In genomic region chr13:74854338-74855047, GRCm38 (mm10) we compare ENCODE assay signal across 8 mouse cellular contexts. TPM values are rescaled to one million over a fixed set of nuclear protein-coding genes. Genes with fewer than 3 reads are reported as not detected.
DNase-seq lines count a peak whose midpoint lies in the region; ATAC-seq lines count a peak whose summit lies in the region.

No protein-coding gene starts in this region.

- no peak overlapping the region for H3K9ac ChIP-seq in hindbrain, embryonic 16.5 days (ENCODE audit: low read depth, low read length)

- no peak overlapping the region for H3K27ac ChIP-seq in hindbrain, embryonic 16.5 days (ENCODE audit: low read depth, low read length)

- no peaks in the 10 kb centered on the region for H3K27me3 ChIP-seq in hindbrain, embryonic 16.5 days (replicated peaks; ENCODE audit: control insufficient read depth, insufficient read depth, low read length)

- no peak overlapping the region for H3K4me2 ChIP-seq in hindbrain, embryonic 16.5 days (ENCODE audit: low read length)

- H3K4me3 ChIP-seq in hindbrain, embryonic 16.5 days (ENCODE audit: low read length): no peak overlapping the region

- peak; percentile 88 for ATAC-seq in hindbrain, embryonic 16.5 days

- 6% methylated on average over 3 of the region's 3 CpGs for WGBS in hindbrain, embryonic 16.5 days

- H3K4me1 ChIP-seq in hindbrain, embryonic 16.5 days (ENCODE audit: control insufficient read depth, insufficient read depth, low read depth, low read length): no peaks in the 10 kb centered on the region

- no peaks in the 10 kb centered on the region for H3K9me3 ChIP-seq in hindbrain, embryonic 16.5 days (ENCODE audit: control insufficient read depth, low read length)

- DNase-seq in NIH3T3 (ENCODE audit: low read depth): peak; percentile 87
- peak; percentile 23 for DNase-seq in cerebellum, adult 8-10 months
- peak; percentile 18 to 61 for DNase-seq in frontal cortex, postnatal 10 days (ENCODE audit: low spot score in 2 of 2)
- DNase-seq in layer of hippocampus, postnatal 36 days: peak; percentile 44 to 59
- DNase-seq in lung, postnatal 4 days: peak; percentile 48 to 78
- peak; percentile 25 for DNase-seq in retina, postnatal 7 days (ENCODE audit: low read depth, low spot score)
- DNase-seq in thymus, postnatal 4 days: peak; percentile 84

- no peaks in the 10 kb centered on the region for H3K36me3 ChIP-seq in hindbrain, embryonic 16.5 days (ENCODE audit: control insufficient read depth, insufficient read depth, low read length)

RNA-seq across cellular contexts. Expression of gene Cast, which starts 45.9 kb away (rescaled TPM):
- polyA plus RNA-seq in hindbrain, embryonic 16.5 days (2015; fragmentation: Nextera tagmentation; extraction: Ambion mirVana): 6.9 and 10.4 TPM in 2 replicates
- total RNA-seq in layer of hippocampus, postnatal 36 days (2021): 1 to 10 TPM; 4.6 to 5.0 TPM

Comparison
In these comparisons a context has a peak if more than half of its experiments do, and no peak if none do; other contexts are left out.
1. DNase-seq: peak in every context shown above with its lines; median percentile 87 in NIH3T3; 84 in thymus, postnatal 4 days; 63 in lung, postnatal 4 days; 52 in layer of hippocampus, postnatal 36 days; 40 in frontal cortex, postnatal 10 days; 25 in retina, postnatal 7 days; 23 in cerebellum, adult 8-10 months.